14 mouse cellular contexts compared by ENCODE assay signal in genomic region chr17:21792256-21792655, GRCm38 (mm10). TPM values are rescaled to one million over a fixed set of nuclear protein-coding genes. Genes with fewer than 3 reads are reported as not detected.
"Had no signal": no experiment of that assay in that cellular context is flagged by ENCODE, and none has a peak within 500 bp of the region (broad histone marks: within the 10 kb centered on the region; RNA-seq: fewer than 3 reads in every experiment).

No protein-coding gene starts in this region.

- DNase-seq: lung, adult 18-20 months; lung, embryonic 14.5 days; lung, postnatal 10 days; lung, postnatal 36 days; retina, postnatal 1 day; right cerebral cortex, adult 18-20 months; right cerebral cortex, postnatal 25 days; right cerebral cortex, postnatal 4 days; spleen, adult 18-20 months; thymus, adult 18-20 months; thymus, postnatal 14 days; thymus, postnatal 36 days had no signal

RNA-seq across cellular contexts. Expression of gene Zfp820, which starts 53.3 kb away (rescaled TPM):
- total RNA-seq: monocyte, adult 5-6 weeks; neutrophil, adult 5-6 weeks had no signal
